Mouse (Mus musculus) liver, embryonic 14.5 days (tissue): Measurements from ENCODE around the gene Ramp1.

ENCODE experiments used
- CTCF ChIP-seq: IDR thresholded peaks from 2 replicates; pipeline ENCODE4 v1.5.1; 2016; ENCODE audit warnings: antibody characterized with exemption, low read depth, control low read depth
- EP300 ChIP-seq: IDR thresholded peaks from 2 replicates; pipeline ENCODE4 v1.6.1; 2016; ENCODE audit warnings: antibody characterized with exemption, low read depth

- TF ChIP-seq CTCF (no peak), EP300 (no peak; the same call in 1 of the 2 replicates)
These were observed 7.7 kb downstream of the Ramp1 start for GRCm38 (mm10) chr1:91187315-91187714.
